ENCODE assay signal across 16 mouse cellular contexts in the genomic region with DNA sequence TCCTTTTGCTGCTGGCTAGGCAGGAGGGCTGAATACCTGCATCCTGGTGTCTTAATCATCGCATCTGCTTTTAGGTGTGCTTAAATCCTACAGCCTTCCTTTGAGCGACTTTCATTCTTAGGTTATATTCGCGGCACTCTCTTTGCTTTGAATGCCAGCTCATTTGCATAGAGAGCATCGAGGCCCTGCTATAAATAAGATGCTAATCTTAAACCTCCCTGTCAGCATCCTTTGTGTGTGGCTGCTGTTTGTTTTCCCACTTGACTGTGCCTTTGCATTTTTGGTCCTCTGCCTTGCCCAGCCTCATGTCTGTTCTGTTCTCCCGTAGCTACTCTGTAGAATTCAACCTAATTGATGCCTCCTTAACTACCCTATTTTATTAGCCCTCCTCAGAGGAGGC. TPM values are rescaled to one million over a fixed set of nuclear protein-coding genes. Genes with fewer than 3 reads are reported as not detected.
A peak's percentile ranks its signal among the peaks of the same experiment; 100 is the strongest.
DNase-seq lines count a peak whose midpoint lies in the region; ATAC-seq lines count a peak whose summit lies in the region.
"Had no signal": no experiment of that assay in that cellular context is flagged by ENCODE, and none has a peak within 500 bp of the region (broad histone marks: within the 10 kb centered on the region; RNA-seq: fewer than 3 reads in every experiment).

No protein-coding gene starts in this region.

- ATAC-seq in hindbrain, embryonic 13.5 days (ENCODE audit: low FRiP score), result no peak
- no peak for ATAC-seq in hindbrain, embryonic 16.5 days
- peak; percentile 68 for ATAC-seq in neural tube, embryonic 12.5 days (ENCODE audit: low FRiP score, low read depth)
- ATAC-seq: intestine, embryonic 15.5 days had no signal

- no peaks in the 10 kb centered on the region for H3K27me3 ChIP-seq in hindbrain, embryonic 13.5 days
- H3K27me3 ChIP-seq in hindbrain, embryonic 16.5 days (replicated peaks; ENCODE audit: control insufficient read depth, insufficient read depth, low read length), result no peaks in the 10 kb centered on the region
- H3K27me3 ChIP-seq in neural tube, embryonic 12.5 days (replicated peaks), result no peaks in the 10 kb centered on the region
- H3K27me3 ChIP-seq: intestine, embryonic 15.5 days; liver, embryonic 13.5 days had no signal

- no peaks in the 10 kb centered on the region for H3K9me3 ChIP-seq in hindbrain, embryonic 13.5 days
- H3K9me3 ChIP-seq in hindbrain, embryonic 16.5 days (ENCODE audit: control insufficient read depth, low read length), result no peaks in the 10 kb centered on the region
- H3K9me3 ChIP-seq in neural tube, embryonic 12.5 days, result no peaks in the 10 kb centered on the region
- H3K9me3 ChIP-seq: G1E; intestine, embryonic 15.5 days; liver, embryonic 13.5 days had no signal

- DNase-seq in A20 (ENCODE audit: low read depth, low spot score), result peak; percentile 71
- peak; percentile 33 for DNase-seq in brain, adult 2 months (ENCODE audit: low read depth, low spot score)
- no peak for DNase-seq in spleen, postnatal 36 days (ENCODE audit: low spot score in 2 of 2)
- DNase-seq in kidney, postnatal 14 days, result no peak
- DNase-seq: adrenal gland, postnatal 36 days; cerebellum, postnatal 25 days; gastrocnemius, postnatal 36 days; heart, postnatal 14 days; liver, embryonic 13.5 days; thymus, postnatal 36 days had no signal

- no peaks in the 10 kb centered on the region for H3K36me3 ChIP-seq in hindbrain, embryonic 13.5 days
- no peaks in the 10 kb centered on the region for H3K36me3 ChIP-seq in hindbrain, embryonic 16.5 days (ENCODE audit: control insufficient read depth, insufficient read depth, low read length)
- no peaks in the 10 kb centered on the region for H3K36me3 ChIP-seq in neural tube, embryonic 12.5 days
- H3K36me3 ChIP-seq: intestine, embryonic 15.5 days; liver, embryonic 13.5 days had no signal

- WGBS in hindbrain, embryonic 13.5 days, result 15% methylated on average over 6 of the region's 6 CpGs
- 11% methylated on average over 6 of the region's 6 CpGs for WGBS in hindbrain, embryonic 16.5 days
- WGBS in neural tube, embryonic 12.5 days, result 7% methylated on average over 6 of the region's 6 CpGs

- H3K27ac ChIP-seq in hindbrain, embryonic 13.5 days, result peak overlapping the region; percentile 44; the same call in 1 of the 2 replicates
- no peak overlapping the region; the same call in 1 of the 2 replicates for H3K27ac ChIP-seq in hindbrain, embryonic 16.5 days (ENCODE audit: low read depth, low read length)
- H3K27ac ChIP-seq in neural tube, embryonic 12.5 days, result no peak overlapping the region
- H3K27ac ChIP-seq: intestine, embryonic 15.5 days; liver, embryonic 13.5 days had no signal

- H3K9ac ChIP-seq in hindbrain, embryonic 13.5 days, result peak overlapping the region; percentile 39; the same call in 1 of the 2 replicates
- H3K9ac ChIP-seq in hindbrain, embryonic 16.5 days (ENCODE audit: low read depth, low read length), result no peak overlapping the region
- H3K9ac ChIP-seq in neural tube, embryonic 12.5 days, result no peak overlapping the region
- H3K9ac ChIP-seq: intestine, embryonic 15.5 days; liver, embryonic 13.5 days had no signal

- H3K4me3 ChIP-seq in hindbrain, embryonic 13.5 days, result no peak overlapping the region
- no peak overlapping the region for H3K4me3 ChIP-seq in hindbrain, embryonic 16.5 days (ENCODE audit: low read length)
- H3K4me3 ChIP-seq in neural tube, embryonic 12.5 days, result no peak overlapping the region
- H3K4me3 ChIP-seq: intestine, embryonic 15.5 days; liver, embryonic 13.5 days had no signal

- 0 out of 2 replicates have a peak overlapping the region, but pooled peaks have one; percentile 4 for H3K4me2 ChIP-seq in hindbrain, embryonic 13.5 days
- no peak overlapping the region for H3K4me2 ChIP-seq in hindbrain, embryonic 16.5 days (ENCODE audit: low read length)
- 0 out of 2 replicates have a peak overlapping the region, but pooled peaks have one; percentile 12 for H3K4me2 ChIP-seq in neural tube, embryonic 12.5 days (replicated peaks)
- H3K4me2 ChIP-seq: heart, embryonic 11.5 days; intestine, embryonic 15.5 days; liver, embryonic 13.5 days had no signal

- peaks cover 16% of the 10 kb centered on the region for H3K4me1 ChIP-seq in hindbrain, embryonic 13.5 days (replicated peaks)
- peaks cover 4% of the 10 kb centered on the region for H3K4me1 ChIP-seq in hindbrain, embryonic 16.5 days (ENCODE audit: control insufficient read depth, insufficient read depth, low read depth, low read length)
- peaks cover 13% of the 10 kb centered on the region for H3K4me1 ChIP-seq in neural tube, embryonic 12.5 days

RNA-seq across cellular contexts. Expression of a gene that starts 21.2 kb away (rescaled TPM):
- polyA plus RNA-seq in hindbrain, embryonic 13.5 days (2015; fragmentation: Nextera tagmentation; extraction: Ambion mirVana), result 7.5 and 8.4 TPM in 2 replicates
- polyA plus RNA-seq in hindbrain, embryonic 16.5 days (2015; fragmentation: Nextera tagmentation; extraction: Ambion mirVana), result 6.1 and 7.6 TPM in 2 replicates
- 16.9 and 18.0 TPM in 2 replicates for polyA plus RNA-seq in neural tube, embryonic 12.5 days (2016; fragmentation: Nextera tagmentation; extraction: Ambion mirVana)

Comparison
In these comparisons a context has a peak if more than half of its experiments do, and no peak if none do; other contexts are left out.
1. DNase-seq: peak in A20 (single experiment) and brain, adult 2 months (single experiment); none in spleen, postnatal 36 days (0 of 2) and kidney, postnatal 14 days (single experiment).